Mouse (Mus musculus) olfactory bulb, adult 2 months (tissue): ENCODE results near the gene Max.

Source experiments
- CTCF ChIP-seq: fragments of 200-500 bp; IDR thresholded peaks from 2 replicates; pipeline ENCODE4 v1.5.1; 2012; ENCODE audit warnings: low read depth, mild to moderate bottlenecking, low read length, moderate library complexity; ENCODE audit not compliant: insufficient read depth
- POLR2A ChIP-seq: fragments of 200-500 bp; IDR thresholded peaks from 2 replicates; pipeline ENCODE4 v1.6.1; 2012; ENCODE audit warnings: mild to moderate bottlenecking, low read depth, low read length, moderate library complexity; ENCODE audit not compliant: insufficient read depth

DNA sequence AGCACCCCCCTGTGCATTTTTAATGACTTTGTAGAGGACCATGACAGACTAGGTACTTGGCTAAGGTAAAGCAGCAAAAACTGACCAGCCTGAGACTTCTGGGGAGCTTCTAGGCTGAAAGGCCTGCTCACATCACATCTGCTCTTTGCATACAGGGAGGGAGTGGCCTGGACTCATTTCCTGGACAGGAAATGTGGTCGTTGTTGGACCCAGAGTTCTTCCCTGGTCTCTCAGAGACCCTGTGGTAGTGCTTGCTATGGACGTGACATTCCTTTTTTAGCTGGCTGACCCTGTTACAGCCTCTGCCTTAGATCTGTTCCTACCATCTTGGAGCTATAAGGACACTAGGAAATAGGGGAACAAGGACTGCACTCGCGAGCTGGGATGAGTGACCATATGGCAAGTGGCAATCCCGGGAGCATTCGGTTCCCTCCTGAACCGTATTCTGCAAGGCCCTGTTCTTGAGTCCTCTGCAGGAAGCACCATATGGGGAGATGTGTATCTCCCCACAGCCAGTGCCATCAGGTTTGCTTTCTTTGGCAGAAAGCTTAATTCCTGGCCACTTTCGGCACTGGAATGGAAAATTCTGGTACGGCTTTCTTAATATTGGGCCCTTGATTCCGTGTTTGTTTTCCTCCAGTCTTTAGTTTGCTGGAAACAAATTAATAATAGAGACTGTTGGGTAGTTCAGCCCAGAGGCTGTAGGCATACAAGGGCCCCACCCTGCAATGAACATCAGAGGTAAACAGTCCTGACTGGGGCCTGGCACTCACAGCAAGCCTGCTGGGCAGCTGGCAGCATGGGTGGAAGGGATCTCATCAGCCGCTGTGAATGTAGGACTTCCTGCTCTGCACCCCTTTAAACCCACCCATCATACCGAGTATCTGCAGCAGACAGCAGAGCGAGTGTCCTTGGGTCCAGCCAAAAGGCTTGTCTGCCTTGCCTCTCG is 30.0 kb downstream of the Max start:
- TF ChIP-seq CTCF (no peak), POLR2A (no peak)
